Mouse (Mus musculus) heart, embryonic 13.5 days (tissue): ENCODE data around the gene Vmn2r33. TPM values are rescaled to one million over a fixed set of nuclear protein-coding genes. Genes with fewer than 3 reads are reported as not detected.
"Not testable (repeated sequence)": the region's sequence is repeated elsewhere in the genome, so short reads cannot be mapped to it uniquely, and the experiment has no call there.

Source experiments
- ATAC-seq: fragments of 200-750 bp; cut with Nextera tagmentation; 2 replicates; pipeline ENCODE4 v1.8.0; 2017; ENCODE audit warnings: moderate TSS enrichment; ENCODE audit not compliant: insufficient number of reproducible peaks, low FRiP score, low TSS enrichment; ENCODE audit errors: extremely low read depth
- H3K27ac ChIP-seq: fragments of 300-500 bp; sonication (generic); replicated peaks from 2 replicates; pipeline ENCODE4 v1.5.1; 2015; ENCODE audit warnings: moderate library complexity, mild to moderate bottlenecking, inconsistent platforms
- H3K27me3 ChIP-seq: fragments of 300-500 bp; sonication (generic); replicated peaks from 2 replicates; pipeline ENCODE4 v1.6.1; 2015; ENCODE audit warnings: mild to moderate bottlenecking, inconsistent platforms
- H3K36me3 ChIP-seq: fragments of 300-500 bp; sonication (generic); 2 replicates; pipeline ENCODE4 v1.6.1; 2015; ENCODE audit warnings: mild to moderate bottlenecking, inconsistent platforms
- H3K4me1 ChIP-seq: fragments of 300-500 bp; sonication (generic); 2 replicates; pipeline ENCODE4 v1.6.1; 2015; ENCODE audit warnings: inconsistent platforms
- H3K4me2 ChIP-seq: fragments of 300-500 bp; sonication (generic); 2 replicates; pipeline ENCODE4 v1.6.1; 2015; ENCODE audit warnings: inconsistent platforms, mild to moderate bottlenecking, moderate library complexity
- H3K4me3 ChIP-seq: fragments of 300-500 bp; sonication (generic); 2 replicates; pipeline ENCODE4 v1.5.1; 2015; ENCODE audit warnings: moderate library complexity, mild to moderate bottlenecking, inconsistent platforms
- H3K9ac ChIP-seq: fragments of 300-500 bp; sonication (generic); 2 replicates; pipeline ENCODE4 v1.6.1; 2015; ENCODE audit warnings: inconsistent platforms, mild to moderate bottlenecking, moderate library complexity
- H3K9me3 ChIP-seq: fragments of 300-500 bp; sonication (generic); 2 replicates; pipeline ENCODE4 v1.6.1; 2016; ENCODE audit warnings: inconsistent platforms
- polyA plus RNA-seq: library from polyadenylated mRNA; unstranded; fragments of >200 nt; fragmentation: Nextera tagmentation; extraction: Ambion mirVana; gene quantifications from 2 replicates; pipeline ENCODE4 v1.2.1, GENCODE M21; 2015

Gene Vmn2r33
- not detected in 2 replicates for polyA plus RNA-seq

- H3K4me1 ChIP-seq, H3K27ac ChIP-seq, H3K27me3 ChIP-seq, H3K9ac ChIP-seq, H3K4me3 ChIP-seq, H3K4me2 ChIP-seq, H3K36me3 ChIP-seq, ATAC-seq: not testable (repeated sequence)
- H3K9me3 ChIP-seq: peaks cover 11% of the 10 kb centered on the region; the same call in 1 of the 2 replicates
Observed at GRCm38 (mm10) chr7:7566686-7567085, at the start of gene Vmn2r33. Gene Vmn2r33, minus strand, starts transcription at chr7:7566786.

Other genes with a start within 250 kb of the Vmn2r33 start
- gene Vmn2r30, start 229.2 kb downstream of the Vmn2r33 start, polyA plus RNA-seq: not detected in 2 replicates
- not detected in 2 replicates for gene Gm45783, start 192.2 kb downstream of the Vmn2r33 start, polyA plus RNA-seq
- gene Vmn2r31, start 167.1 kb downstream of the Vmn2r33 start, polyA plus RNA-seq: not detected in 2 replicates
- not detected in 2 replicates for gene Vmn2r32, start 86.8 kb downstream of the Vmn2r33 start, polyA plus RNA-seq
- gene Vmn2r34, start 122.7 kb upstream of the Vmn2r33 start, polyA plus RNA-seq: not detected in 2 replicates